Mouse (Mus musculus) embryonic fibroblast, embryonic 13.5 days (primary cell): Measurements from ENCODE around the gene Pitpnc1.

ENCODE experiments used
- CTCF ChIP-seq: IDR thresholded peaks from 2 replicates; pipeline ENCODE4 v1.5.1; 2011; ENCODE audit warnings: mild to moderate bottlenecking, control low read depth, low read length, moderate library complexity, borderline replicate concordance; ENCODE audit not compliant: insufficient read depth
- POLR2A ChIP-seq: IDR thresholded peaks from 2 replicates; pipeline ENCODE4 v1.6.1; 2011; ENCODE audit warnings: low read depth, mild to moderate bottlenecking, control low read depth, low read length, moderate library complexity

DNA sequence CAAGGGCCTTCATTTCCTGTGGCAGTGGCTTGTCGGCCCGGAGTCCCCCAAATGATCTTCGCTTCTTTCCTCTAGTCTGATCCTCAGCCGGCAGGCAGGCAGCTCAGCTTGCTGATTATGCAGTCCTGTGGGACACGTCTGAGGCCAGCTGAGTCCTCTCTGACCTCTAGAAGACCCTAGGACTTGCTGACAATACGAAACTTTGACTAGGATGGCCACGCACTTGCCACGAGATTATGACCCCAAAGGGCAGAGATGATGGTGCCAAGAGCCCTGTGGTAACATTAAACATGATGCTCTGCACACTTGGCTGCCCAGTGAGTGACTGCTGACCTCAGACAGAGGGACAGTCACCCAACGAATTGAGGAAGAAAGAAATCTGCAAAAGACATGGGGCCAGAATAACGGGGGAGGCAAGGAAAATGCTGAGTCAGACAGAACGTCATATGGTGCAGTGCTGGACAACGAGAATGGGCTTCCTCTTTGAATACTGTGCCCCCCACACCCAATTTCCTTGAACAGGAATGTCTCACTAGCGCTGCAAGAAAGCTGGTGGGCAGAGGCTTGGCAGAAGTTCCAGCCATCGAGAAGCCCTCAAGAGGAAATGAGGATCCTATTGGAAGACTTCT lies 152.7 kb downstream of the Pitpnc1 start:
- no peak for TF ChIP-seq POLR2A
- TF ChIP-seq CTCF = no peak
